Mouse (Mus musculus): ENCODE measurements around the gene Atad1. TPM values are rescaled to one million over a fixed set of nuclear protein-coding genes. Genes with fewer than 3 reads are reported as not detected.
"Not testable (repeated sequence)": the region's sequence is repeated elsewhere in the genome, so short reads cannot be mapped to it uniquely, and the experiment has no call there.

The Atad1 gene
- polyA plus RNA-seq (2015; fragmentation: Nextera tagmentation; extraction: Ambion mirVana), result 114 and 123 TPM in 2 replicates

DNA sequence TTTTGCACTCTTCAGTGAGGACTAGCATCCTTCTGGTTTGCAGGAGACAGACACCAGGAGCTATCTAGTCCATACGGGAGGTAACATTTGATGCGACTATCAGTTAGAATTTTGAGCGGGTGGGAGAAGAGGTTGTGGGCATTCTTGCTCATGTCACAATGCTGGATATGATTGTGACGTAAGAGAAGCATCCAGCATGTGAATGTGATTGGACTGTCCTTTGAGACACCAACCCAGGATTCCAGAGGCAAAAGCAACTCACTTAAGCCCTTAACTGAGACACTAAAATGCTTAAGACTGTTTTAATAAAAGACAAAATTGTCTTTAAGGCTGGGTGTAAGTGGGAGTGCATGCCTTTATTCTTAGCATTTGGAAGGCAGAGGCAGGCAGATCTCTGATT is at the start of gene Atad1:
Gene Atad1 (minus strand): TSS at position 101 of the 400 bp plus-strand sequence.
- H3K4me2 ChIP-seq (ENCODE audit: low read length), result no peak within 1 kb of the TSS
- no peak within 1 kb of the TSS for H3K27ac ChIP-seq (ENCODE audit: low read depth, low read length)
- no peaks in the 10 kb centered on the region for H3K9me3 ChIP-seq (ENCODE audit: control insufficient read depth, low read length)
- no peaks in the 10 kb centered on the region for H3K36me3 ChIP-seq (ENCODE audit: control insufficient read depth, insufficient read depth, low read length)
- 94% methylated on average over 4 of the region's 4 CpGs for WGBS
- H3K27me3 ChIP-seq (replicated peaks; ENCODE audit: control insufficient read depth, insufficient read depth, low read length), result no peaks in the 10 kb centered on the region
- no peak within 1 kb of the TSS for H3K9ac ChIP-seq (ENCODE audit: low read depth, low read length)
- H3K4me3 ChIP-seq (ENCODE audit: low read length), result no peak within 1 kb of the TSS
- ATAC-seq, result no peak
- no peaks in the 10 kb centered on the region for H3K4me1 ChIP-seq (ENCODE audit: control insufficient read depth, insufficient read depth, low read depth, low read length)

DNA sequence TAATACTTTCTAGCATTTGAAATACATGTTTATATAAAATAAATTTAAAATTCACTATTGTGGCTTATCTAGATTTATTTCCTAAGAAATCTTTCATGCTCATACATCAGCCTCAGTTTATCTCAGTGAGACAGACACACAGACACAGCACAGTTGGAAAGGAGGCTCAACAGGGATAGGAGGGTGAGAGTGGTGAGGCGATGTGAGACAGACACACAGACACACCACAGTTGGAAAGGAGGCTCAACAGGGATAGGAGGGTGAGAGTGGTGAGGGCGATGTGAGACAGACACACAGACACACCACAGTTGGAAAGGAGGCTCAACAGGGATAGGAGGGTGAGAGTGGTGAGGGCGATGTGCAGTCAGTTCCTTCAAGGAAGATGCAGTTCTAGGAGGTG is 48.4 kb upstream of the Atad1 start:
- not testable (repeated sequence) for H3K27ac ChIP-seq (ENCODE audit: low read depth, low read length); H3K4me2 ChIP-seq (ENCODE audit: low read length); H3K4me3 ChIP-seq (ENCODE audit: low read length); ATAC-seq; H3K9ac ChIP-seq (ENCODE audit: low read depth, low read length); H3K36me3 ChIP-seq (ENCODE audit: control insufficient read depth, insufficient read depth, low read length); H3K9me3 ChIP-seq (ENCODE audit: control insufficient read depth, low read length); H3K4me1 ChIP-seq (ENCODE audit: control insufficient read depth, insufficient read depth, low read depth, low read length); H3K27me3 ChIP-seq (replicated peaks; ENCODE audit: control insufficient read depth, insufficient read depth, low read length)
- WGBS, result 96% methylated on average over 3 of the region's 3 CpGs

DNA sequence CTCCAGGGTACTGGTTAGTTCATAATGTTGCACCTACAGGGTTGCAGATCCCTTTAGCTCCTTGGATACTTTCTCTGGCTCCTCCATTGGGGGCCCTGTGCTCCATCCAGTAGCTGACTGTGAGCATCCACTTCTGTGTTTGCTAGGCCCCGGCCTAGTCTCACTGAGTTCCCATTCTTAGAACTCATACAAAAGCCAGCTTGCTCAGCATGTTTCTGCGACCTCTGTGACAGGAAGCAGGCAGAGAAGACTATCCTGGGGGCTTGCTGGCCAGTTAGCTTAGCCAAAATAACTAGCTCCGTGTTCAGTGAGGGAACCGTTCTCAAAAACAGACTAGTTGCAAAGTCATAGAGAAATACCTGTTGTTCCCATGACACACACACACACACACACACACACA is 47.8 kb upstream of the Atad1 start:
- not testable (repeated sequence) for H3K36me3 ChIP-seq (ENCODE audit: control insufficient read depth, insufficient read depth, low read length); H3K27ac ChIP-seq (ENCODE audit: low read depth, low read length); H3K9me3 ChIP-seq (ENCODE audit: control insufficient read depth, low read length); H3K4me2 ChIP-seq (ENCODE audit: low read length); H3K4me1 ChIP-seq (ENCODE audit: control insufficient read depth, insufficient read depth, low read depth, low read length); H3K4me3 ChIP-seq (ENCODE audit: low read length); ATAC-seq; H3K9ac ChIP-seq (ENCODE audit: low read depth, low read length); H3K27me3 ChIP-seq (replicated peaks; ENCODE audit: control insufficient read depth, insufficient read depth, low read length)
- WGBS, result 56% methylated on average over 4 of the region's 4 CpGs

DNA sequence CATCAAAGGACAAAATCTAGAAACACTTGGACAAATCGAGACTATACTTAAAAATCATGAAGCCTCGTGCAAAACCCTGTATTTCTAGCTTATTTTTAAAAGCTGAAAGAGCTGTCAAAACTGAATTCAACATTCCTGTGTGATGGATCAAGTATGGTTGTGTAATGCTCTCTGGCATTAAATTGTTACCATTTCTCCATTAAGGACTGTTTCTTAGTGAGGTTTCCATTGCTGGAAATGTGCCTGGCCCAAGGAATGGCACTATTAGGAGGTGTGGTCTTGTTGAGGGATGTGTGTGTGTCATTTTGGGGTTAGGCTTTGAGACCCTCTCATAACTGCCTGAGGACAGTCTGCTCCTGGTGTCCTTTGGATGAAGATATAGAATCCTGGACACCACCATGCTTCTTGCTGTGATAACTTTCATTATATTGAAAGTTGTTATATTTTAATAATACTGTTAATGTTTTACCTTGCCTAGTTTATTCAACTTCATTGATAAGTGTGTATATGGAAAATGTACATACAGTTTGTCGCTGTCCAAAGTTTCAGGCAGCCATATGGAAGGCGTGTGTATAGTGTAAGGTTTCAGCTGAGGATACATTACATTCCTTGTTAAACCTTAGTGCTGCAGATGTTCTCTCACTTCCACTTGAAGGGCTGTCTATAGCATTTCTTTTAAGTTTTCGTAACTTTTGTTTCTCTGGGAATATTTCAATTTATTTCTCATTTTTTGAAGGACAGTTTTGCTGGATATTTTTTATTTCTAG is 41.9 kb upstream of the Atad1 start:
- H3K4me3 ChIP-seq (ENCODE audit: low read length), result no peak overlapping the region
- WGBS, result 93% methylated on average over 5 of the region's 5 CpGs
- H3K4me1 ChIP-seq (ENCODE audit: control insufficient read depth, insufficient read depth, low read depth, low read length), result no peaks in the 10 kb centered on the region
- no peak for ATAC-seq
- no peaks in the 10 kb centered on the region for H3K27me3 ChIP-seq (replicated peaks; ENCODE audit: control insufficient read depth, insufficient read depth, low read length)
- H3K27ac ChIP-seq (ENCODE audit: low read depth, low read length), result no peak overlapping the region
- H3K4me2 ChIP-seq (ENCODE audit: low read length), result no peak overlapping the region
- H3K9me3 ChIP-seq (ENCODE audit: control insufficient read depth, low read length), result no peaks in the 10 kb centered on the region
- no peak overlapping the region for H3K9ac ChIP-seq (ENCODE audit: low read depth, low read length)
- H3K36me3 ChIP-seq (ENCODE audit: control insufficient read depth, insufficient read depth, low read length), result no peaks in the 10 kb centered on the region; the same call in 1 of the 2 replicates

DNA sequence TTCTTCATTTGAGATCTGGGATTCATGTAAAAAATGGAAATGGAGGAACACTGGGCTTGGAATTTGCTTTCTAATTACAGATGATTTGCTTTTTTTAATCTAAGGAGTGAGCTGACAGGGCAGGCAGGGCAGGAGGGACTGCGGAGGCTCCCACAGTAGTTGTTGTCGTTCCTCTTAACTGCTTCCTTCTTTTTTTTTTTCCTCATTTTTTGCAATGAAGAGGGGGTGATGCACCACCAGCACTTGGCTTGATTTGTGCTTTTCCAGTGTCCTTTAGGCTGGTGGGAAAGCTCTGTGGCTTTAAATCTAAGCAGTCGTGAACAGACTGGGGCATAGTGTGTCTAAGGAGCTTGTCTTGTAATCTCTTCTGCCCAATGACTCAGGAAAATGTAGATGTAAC is 39.5 kb upstream of the Atad1 start:
- no peaks in the 10 kb centered on the region for H3K36me3 ChIP-seq (ENCODE audit: control insufficient read depth, insufficient read depth, low read length)
- no peak overlapping the region for H3K9ac ChIP-seq (ENCODE audit: low read depth, low read length)
- H3K4me2 ChIP-seq (ENCODE audit: low read length), result no peak overlapping the region
- H3K27me3 ChIP-seq (replicated peaks; ENCODE audit: control insufficient read depth, insufficient read depth, low read length), result no peaks in the 10 kb centered on the region
- WGBS, result 74% methylated on average over 3 of the region's 3 CpGs
- no peaks in the 10 kb centered on the region for H3K4me1 ChIP-seq (ENCODE audit: control insufficient read depth, insufficient read depth, low read depth, low read length)
- ATAC-seq, result no peak
- no peak overlapping the region for H3K4me3 ChIP-seq (ENCODE audit: low read length)
- H3K9me3 ChIP-seq (ENCODE audit: control insufficient read depth, low read length), result no peaks in the 10 kb centered on the region
- no peak overlapping the region for H3K27ac ChIP-seq (ENCODE audit: low read depth, low read length)

DNA sequence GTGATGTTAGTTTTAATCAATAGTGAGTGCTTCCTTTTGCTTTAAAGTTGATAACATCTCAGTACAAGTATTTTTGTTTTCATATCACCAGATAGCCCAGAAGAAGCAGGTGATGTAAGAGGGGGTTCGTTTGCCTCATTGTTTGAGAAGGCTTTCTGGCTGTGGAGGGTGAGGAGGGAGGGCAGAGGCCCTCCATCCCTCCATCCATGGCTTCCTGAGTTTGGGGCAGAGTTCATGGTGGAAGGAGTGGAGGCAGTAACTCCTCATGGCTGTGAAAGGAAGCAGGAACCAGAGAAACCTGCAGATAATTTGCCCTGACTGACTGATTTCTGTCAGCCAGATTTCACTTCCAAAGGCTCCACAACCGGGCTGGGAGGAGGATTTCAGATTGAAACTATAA is 38.8 kb upstream of the Atad1 start:
- WGBS, result 46% methylated on average over 2 of the region's 2 CpGs
- ATAC-seq, result no peak
- no peak overlapping the region for H3K9ac ChIP-seq (ENCODE audit: low read depth, low read length)
- H3K36me3 ChIP-seq (ENCODE audit: control insufficient read depth, insufficient read depth, low read length), result no peaks in the 10 kb centered on the region
- H3K4me2 ChIP-seq (ENCODE audit: low read length), result no peak overlapping the region
- no peak overlapping the region for H3K27ac ChIP-seq (ENCODE audit: low read depth, low read length)
- no peaks in the 10 kb centered on the region for H3K27me3 ChIP-seq (replicated peaks; ENCODE audit: control insufficient read depth, insufficient read depth, low read length)
- no peaks in the 10 kb centered on the region for H3K4me1 ChIP-seq (ENCODE audit: control insufficient read depth, insufficient read depth, low read depth, low read length)
- H3K9me3 ChIP-seq (ENCODE audit: control insufficient read depth, low read length), result no peaks in the 10 kb centered on the region
- H3K4me3 ChIP-seq (ENCODE audit: low read length), result no peak overlapping the region

DNA sequence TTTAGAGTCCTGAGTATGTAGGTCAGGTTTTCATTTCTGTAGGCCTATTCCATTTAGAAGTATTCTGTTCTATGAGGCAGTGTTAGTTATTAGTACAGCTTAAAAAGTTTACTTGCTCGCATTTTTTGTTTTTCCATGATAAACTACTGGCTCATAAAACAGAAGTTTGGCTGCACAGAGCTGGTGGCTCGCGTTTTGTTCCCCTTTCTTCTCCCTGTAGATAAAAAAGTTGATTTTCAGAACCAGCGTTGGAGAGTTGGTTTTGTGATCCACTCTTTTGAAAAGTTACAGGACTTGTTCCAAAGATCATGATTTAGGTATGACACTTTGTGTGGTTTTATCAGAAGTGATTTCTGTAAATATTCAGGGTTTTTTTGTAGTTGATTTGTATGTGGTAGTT is 22.9 kb upstream of the Atad1 start:
- no peaks in the 10 kb centered on the region for H3K9me3 ChIP-seq (ENCODE audit: control insufficient read depth, low read length)
- H3K4me1 ChIP-seq (ENCODE audit: control insufficient read depth, insufficient read depth, low read depth, low read length), result peaks cover 15% of the 10 kb centered on the region
- no peak overlapping the region for H3K9ac ChIP-seq (ENCODE audit: low read depth, low read length)
- no peaks in the 10 kb centered on the region for H3K27me3 ChIP-seq (replicated peaks; ENCODE audit: control insufficient read depth, insufficient read depth, low read length)
- H3K36me3 ChIP-seq (ENCODE audit: control insufficient read depth, insufficient read depth, low read length), result no peaks in the 10 kb centered on the region
- no peak overlapping the region for H3K4me3 ChIP-seq (ENCODE audit: low read length)
- H3K27ac ChIP-seq (ENCODE audit: low read depth, low read length), result no peak overlapping the region
- peak overlapping the region; percentile 8; the same call in 1 of the 2 replicates for H3K4me2 ChIP-seq (ENCODE audit: low read length)
- ATAC-seq, result no peak
- 80% methylated on average over 4 of the region's 4 CpGs for WGBS

DNA sequence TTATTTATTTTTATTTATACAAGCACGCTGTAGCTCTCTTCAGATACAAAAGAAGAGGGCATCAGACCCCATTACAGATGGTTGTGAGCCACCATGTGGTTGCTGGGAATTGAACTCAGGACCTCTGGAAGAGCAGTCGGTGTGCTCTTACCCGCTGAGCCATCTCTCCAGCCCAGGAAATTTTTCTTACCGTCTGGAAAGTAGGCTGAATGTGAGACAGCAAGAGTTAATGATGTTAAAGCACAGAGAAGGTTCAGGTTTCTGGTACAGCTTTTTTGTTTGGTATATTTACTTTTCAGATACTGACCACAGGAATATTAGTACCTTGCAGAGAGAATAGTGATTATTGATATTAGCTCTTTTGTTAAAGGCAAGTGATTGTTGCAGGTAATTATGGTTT is 21.6 kb upstream of the Atad1 start:
- 55% methylated on average over 4 of the region's 4 CpGs for WGBS
- Histone ChIP-seq H3K27ac (ENCODE audit: low read depth, low read length) (no peak overlapping the region), H3K9ac (ENCODE audit: low read depth, low read length) (no peak overlapping the region), H3K36me3 (ENCODE audit: control insufficient read depth, insufficient read depth, low read length) (no peaks in the 10 kb centered on the region), H3K9me3 (ENCODE audit: control insufficient read depth, low read length) (no peaks in the 10 kb centered on the region), H3K27me3 (replicated peaks; ENCODE audit: control insufficient read depth, insufficient read depth, low read length) (no peaks in the 10 kb centered on the region), H3K4me3 (ENCODE audit: low read length) (peak overlapping the region; percentile 27), H3K4me2 (ENCODE audit: low read length) (peak overlapping the region; percentile 77), H3K4me1 (ENCODE audit: control insufficient read depth, insufficient read depth, low read depth, low read length) (peaks cover 15% of the 10 kb centered on the region)
- no peak for ATAC-seq

DNA sequence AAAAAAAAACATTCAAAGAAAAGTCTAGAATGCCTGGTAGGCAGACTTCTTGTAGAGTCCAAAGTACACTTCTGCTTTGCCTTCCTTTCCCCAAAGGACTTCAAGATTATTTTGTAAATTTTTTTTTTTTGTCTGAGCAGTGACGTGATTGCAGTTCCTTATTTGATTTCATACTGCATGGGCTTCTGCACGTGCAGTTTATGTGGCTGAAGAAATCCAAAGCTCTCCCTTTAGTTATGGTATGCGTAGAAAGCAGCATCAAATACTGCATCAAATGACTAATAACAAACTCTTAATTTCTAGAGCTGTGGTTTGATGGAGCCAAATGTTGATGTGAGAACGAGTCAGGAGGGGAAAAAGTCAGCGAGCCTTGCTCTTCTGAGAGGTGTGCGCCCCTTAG is 20.9 kb upstream of the Atad1 start:
- Histone ChIP-seq H3K27me3 (replicated peaks; ENCODE audit: control insufficient read depth, insufficient read depth, low read length) (no peaks in the 10 kb centered on the region), H3K4me1 (ENCODE audit: control insufficient read depth, insufficient read depth, low read depth, low read length) (peaks cover 16% of the 10 kb centered on the region), H3K9ac (ENCODE audit: low read depth, low read length) (peak overlapping the region; percentile 36; the same call in 1 of the 2 replicates), H3K4me2 (ENCODE audit: low read length) (peak overlapping the region; percentile 77), H3K27ac (ENCODE audit: low read depth, low read length) (no peak overlapping the region), H3K36me3 (ENCODE audit: control insufficient read depth, insufficient read depth, low read length) (no peaks in the 10 kb centered on the region), H3K4me3 (ENCODE audit: low read length) (peak overlapping the region; percentile 39), H3K9me3 (ENCODE audit: control insufficient read depth, low read length) (no peaks in the 10 kb centered on the region)
- ATAC-seq, result no peak
- WGBS, result 21% methylated on average over 6 of the region's 6 CpGs
